Mouse (Mus musculus) testis, postnatal 14 days (tissue): ENCODE measurements around the gene Asb3.
"Not testable (repeated sequence)": the region's sequence is repeated elsewhere in the genome, so short reads cannot be mapped to it uniquely, and the experiment has no call there.

Experiments
- DNase-seq: peaks from one replicate; pipeline ENCODE4 v3.0.0; 2021; ENCODE audit warnings: low spot score

The Asb3 gene

DNA sequence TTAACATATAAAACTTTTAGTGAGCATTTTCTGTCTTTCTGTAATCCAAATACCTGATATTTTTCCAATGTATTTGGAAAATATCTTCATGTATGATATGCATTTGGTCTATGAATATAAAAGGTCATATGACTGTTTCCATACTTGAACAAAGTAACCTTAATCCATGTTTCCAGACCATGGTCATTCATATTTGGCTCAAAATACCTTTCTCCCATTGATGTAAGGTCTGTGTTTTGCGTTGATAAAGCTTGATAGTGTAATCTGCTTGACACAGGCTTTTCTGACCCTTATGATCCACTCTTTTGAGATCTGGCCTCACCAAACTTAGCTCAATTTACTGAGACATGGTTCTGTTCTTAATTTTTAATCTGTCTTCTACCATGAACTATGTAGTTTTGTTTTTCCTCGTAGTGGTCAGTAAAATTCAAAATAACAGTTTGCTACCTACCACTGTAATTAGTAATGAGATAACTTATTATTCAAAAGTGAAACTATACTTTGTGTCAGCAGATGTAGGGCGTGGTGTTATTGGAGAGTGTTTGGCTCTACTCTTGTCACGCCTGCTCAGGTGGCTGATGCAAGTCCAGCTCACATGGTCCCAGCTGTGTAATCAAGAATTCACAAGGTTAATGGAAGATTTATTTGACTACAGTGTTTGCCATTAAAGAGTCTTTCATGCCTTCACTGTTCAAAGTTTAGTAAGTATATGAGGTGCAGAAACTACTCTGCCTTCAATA is 116.1 kb downstream of the Asb3 start:
- DNase-seq = no peak

DNA sequence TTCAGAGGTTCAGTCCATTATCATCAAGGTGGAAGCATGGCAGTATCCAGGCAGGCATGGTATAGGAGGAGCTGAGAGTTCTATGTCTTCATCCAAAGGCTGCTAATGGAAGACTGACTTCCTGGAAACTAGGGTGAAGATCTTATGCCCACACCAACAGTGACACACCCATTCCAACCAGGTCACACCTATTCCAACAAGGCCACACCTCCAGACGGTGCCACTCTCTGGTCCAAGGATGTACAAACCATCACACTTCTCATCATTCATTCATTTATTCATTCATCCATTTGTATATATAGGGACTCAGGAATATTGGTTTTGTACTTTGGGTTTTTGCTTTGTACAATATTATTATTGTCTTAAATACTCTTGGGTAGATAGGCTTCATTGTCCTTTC is 124.5 kb downstream of the Asb3 start:
- DNase-seq = not testable (repeated sequence)

DNA sequence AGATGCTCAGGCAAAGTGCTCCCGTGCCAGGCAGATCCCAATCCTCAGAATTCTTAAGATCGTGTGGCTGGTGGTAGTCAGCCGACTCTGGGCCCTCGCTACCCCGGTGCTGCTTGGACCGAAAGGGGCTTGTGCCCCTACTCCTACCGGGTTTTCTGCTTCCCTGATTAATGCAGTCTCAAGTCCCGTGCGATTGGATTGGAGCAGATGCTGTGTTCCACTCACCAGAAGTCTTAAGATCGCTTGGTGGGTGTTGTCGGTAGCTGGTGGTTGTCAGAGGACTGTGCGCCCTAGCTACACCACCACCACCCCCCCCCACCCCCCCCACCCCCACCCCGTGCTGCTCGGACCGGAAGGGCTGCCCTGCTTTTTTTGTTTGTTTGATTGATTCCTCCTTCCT is 132.2 kb downstream of the Asb3 start:
- DNase-seq = not testable (repeated sequence)

DNA sequence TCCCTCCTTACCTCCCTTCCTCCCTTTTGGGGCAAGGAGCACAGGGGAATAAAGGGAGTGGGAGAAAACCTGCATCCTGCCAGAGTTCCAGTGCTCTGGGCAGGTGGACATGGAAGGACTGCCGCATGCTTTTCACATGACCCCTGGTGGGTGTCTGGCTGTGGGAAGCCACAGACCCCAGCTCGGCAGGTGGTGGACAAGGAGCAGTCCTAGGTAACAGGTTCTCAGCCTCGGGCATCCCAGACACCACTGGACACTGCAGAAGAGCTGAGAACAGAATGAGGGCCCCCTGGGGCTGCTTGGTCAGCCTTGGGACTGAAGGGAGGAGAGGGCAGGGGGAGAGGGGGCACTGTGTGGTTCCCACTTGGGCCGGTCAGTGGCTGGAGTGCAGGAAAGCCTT is 149.7 kb downstream of the Asb3 start:
- DNase-seq = no peak

DNA sequence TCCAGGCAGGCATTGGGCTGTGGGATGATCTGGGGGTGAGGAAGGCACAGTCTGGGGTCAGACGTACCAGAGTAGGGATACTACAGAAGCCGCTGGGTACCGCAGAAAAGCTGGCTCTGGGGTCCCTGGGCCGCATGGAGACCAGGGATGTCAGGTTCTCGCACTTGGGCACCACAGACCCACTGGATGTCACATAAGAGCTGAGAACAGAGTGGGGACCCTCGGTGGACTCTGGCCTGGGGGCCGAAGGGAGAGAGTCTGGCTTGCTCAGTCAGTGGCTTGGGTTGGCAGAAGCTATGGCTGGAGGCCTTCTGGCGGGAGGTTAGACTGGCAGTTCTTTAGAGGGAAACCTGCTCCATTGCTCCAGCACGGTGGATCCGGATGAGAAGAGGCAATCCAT is 204.8 kb downstream of the Asb3 start:
- no peak for DNase-seq

DNA sequence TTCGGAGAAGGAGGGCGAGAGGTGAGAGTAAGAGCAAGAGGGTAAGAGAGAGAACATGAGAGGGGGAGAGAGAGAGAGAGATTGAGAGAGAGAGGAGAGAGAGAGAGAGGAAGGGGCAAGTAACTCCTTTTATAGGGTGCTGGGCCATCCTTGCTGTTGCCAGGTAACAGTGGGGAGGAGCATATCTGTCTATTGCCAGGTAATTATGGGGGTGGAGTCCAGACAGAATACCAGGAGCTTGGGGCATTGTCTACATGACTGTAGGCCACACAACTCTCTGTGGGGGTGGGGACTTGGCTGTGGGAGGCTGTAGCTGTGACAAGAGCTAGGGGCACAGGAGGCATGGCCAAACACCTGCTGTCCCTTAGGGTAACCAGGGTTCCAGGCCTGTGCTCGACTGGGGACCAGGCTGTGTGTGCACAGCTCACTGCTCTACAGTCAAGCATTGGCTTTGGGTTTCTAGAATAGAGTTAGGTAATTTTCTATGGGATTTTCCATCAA is 205.3 kb downstream of the Asb3 start:
- no peak for DNase-seq

DNA sequence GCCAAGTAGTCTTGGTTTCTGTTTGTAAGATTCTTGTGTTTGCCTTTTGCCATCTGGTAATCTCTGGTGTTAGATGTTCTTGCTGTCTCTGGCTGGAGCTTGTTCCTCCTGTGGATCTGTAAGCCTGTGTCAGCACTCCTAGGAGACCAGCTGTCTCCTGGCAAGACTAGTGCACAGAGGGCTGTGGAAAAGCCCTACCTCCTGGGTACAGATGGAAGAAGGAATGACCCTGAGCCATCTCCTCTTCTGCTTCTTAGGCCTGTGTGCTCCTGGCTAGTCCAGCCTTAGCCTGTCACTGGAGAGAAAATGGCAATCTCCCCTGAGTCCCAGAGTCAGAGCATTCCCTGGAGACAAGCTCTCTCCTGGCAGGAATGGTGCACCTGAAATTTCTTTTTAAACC is 214.3 kb downstream of the Asb3 start:
- not testable (repeated sequence) for DNase-seq

DNA sequence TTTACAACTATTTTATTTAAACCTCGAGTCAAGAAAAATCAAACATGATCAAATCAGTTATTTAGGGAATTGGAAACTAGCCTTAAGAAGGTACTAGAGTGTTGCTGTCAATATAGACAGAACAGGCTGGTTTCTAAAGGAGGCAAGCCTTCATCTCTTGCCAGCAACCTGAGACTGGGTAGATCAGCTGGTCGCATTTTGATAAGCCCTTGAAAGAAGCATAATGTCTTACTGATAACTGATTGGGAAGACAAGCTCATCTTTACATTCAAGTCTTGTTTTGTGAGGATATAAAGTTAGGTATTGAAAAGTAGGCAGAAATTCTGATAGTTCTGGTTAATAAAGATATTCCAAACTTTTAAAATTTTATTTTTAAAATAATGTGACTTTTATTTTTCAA is 217.0 kb downstream of the Asb3 start:
- DNase-seq = no peak

DNA sequence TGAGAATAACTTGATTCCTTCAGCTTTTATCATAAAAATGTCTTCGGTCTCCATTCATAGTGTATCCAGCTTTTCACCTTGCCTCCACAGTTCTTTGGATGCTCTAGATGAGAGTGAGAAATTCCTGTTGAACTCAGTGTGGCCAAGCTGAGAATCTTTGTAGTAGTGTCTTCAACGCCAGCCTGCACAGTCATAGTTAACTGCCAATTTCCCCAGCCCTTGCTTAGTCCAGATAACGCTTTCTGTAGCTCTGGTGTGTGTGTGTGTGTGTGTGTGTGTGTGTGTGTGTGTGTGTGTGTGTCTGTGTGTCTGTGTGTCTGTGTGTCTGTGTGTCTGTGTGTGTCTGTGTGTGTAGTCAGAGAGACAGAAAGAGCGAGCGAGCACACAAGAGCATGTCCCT is 220.1 kb downstream of the Asb3 start:
- DNase-seq = no peak

DNA sequence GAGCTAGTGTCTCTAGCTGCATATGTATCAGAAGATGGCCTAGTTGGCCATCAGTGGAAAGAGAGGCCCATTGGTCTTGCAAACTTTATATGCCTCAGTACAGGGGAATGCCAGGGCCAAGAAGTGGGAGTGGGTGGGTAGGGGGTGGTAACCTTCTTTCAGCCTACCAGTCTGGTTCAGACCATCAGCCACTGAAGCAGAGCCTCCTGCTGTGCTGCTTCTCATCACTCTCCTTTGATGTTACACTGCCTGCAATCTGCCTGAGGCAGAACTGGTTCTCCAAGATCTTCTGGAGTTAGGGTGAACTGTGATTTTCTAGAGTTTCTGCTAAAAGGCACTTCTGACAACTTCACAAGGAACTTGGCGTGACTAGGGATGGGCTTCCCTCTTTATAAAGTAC is 241.7 kb downstream of the Asb3 start:
- not testable (repeated sequence) for DNase-seq

DNA sequence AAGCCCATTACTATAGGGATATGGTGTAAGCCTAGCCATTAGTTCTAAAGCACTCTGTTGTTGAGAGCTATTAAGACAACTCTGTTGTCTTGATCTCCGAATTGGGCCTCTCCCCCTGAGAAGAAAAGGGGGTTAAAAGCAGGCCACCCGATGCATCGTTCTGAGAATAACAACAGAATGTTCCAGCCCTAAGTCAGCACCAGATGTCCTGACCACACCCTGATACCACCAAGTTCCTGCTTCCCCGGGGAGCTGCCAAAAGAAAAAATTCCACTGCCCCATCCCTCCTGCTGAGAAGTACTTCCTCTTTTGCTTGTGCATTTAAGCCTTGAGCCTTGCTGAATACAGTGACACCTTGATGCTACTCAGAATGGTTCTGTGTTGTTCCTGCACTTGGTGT is 248.5 kb downstream of the Asb3 start:
- DNase-seq = not testable (repeated sequence)

DNA sequence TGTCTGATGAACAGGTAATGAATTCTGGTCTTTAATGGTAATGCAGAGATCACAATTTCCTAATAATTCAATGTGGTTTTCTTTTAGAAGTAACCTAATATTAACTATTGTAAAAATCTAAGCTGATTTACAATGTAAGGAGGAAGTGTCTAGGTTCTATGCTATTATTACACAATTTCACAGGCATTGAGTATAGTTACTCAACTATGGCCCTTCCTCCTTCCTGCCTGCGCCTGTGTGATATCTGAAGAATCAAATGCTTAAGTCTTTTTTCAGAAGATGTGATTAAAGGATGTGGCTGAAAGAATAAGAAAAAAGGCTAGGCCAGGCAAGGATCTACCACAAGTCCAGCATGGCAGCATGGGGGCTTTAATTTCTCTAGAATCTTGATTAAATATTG is 249.6 kb downstream of the Asb3 start:
- DNase-seq = not testable (repeated sequence)

DNA sequence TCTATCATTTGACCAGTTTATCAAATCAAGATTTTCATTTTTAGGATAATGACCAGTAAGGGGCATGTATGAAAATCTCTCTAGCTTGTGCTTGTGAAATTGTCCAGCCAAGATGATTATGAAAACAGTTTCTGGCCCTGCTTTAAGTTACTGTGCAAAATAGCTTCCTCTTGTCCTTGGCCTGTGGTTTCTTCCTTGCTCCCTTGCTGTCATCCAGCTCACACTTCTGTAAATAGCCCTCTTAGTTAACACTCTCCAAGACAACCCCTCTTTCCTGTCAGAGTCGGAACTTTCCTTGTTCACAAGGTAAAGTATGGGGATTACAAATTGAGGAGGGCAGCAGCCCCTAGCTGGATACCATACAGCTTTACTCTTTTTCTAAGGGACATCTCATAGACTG is 253.2 kb downstream of the Asb3 start:
- DNase-seq = not testable (repeated sequence)
